Mouse (Mus musculus) small intestine, adult 2 months (tissue): ENCODE measurements at regions not wholly inside any gene's neighbourhood (a gene's known extent, or its start where the extent isn't known, plus 50 kb on each side); places are given as distances from the start of the nearest gene placed in this dataset.

ENCODE experiments used
- CTCF ChIP-seq: fragments of 200-500 bp; IDR thresholded peaks from 2 replicates; pipeline ENCODE4 v1.5.1; 2012; ENCODE audit warnings: low read depth, mild to moderate bottlenecking, control low read depth, inconsistent platforms, low read length, moderate library complexity, mixed read lengths; ENCODE audit not compliant: insufficient replicate concordance, insufficient read length; ENCODE audit errors: extremely low read depth
- POLR2A ChIP-seq: fragments of 200-500 bp; IDR thresholded peaks from 2 replicates; pipeline ENCODE4 v1.6.1; 2012; ENCODE audit warnings: low read depth, mild to moderate bottlenecking, control low read depth, inconsistent platforms, low read length, moderate library complexity

DNA sequence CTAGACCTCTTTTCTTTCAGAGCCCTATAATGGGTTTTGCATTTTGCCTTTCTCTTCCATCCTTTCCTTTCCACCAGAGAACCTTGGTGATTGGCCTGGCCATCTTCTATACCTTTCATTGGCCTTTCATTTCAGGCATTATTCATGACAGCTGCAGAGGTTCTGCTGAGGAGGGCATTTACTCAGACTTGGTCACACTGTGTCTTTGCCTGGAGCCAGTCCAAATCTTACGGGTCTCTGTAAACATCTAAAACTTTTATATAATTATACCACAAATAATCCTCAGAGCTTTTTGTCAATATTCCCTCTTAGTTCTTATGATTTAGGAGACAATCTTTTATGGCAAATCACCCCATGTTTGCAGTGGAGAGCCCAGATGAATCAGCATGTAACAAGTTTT lies 339.3 kb upstream of the Tmem161b start:
- TF ChIP-seq POLR2A (no peak), CTCF (no peak)
